Mouse (Mus musculus) neural tube, embryonic 11.5 days (tissue): ENCODE results near the gene Anapc11. TPM values are rescaled to one million over a fixed set of nuclear protein-coding genes. Genes with fewer than 3 reads are reported as not detected.
"Not testable (repeated sequence)": the region's sequence is repeated elsewhere in the genome, so short reads cannot be mapped to it uniquely, and the experiment has no call there.

Source experiments
- ATAC-seq: fragments of 200-750 bp; cut with Nextera tagmentation; 2 replicates; pipeline ENCODE4 v1.8.0; 2017; ENCODE audit warnings: moderate number of reproducible peaks, mild to moderate bottlenecking, moderate TSS enrichment, moderate library complexity; ENCODE audit not compliant: insufficient read depth, low FRiP score, low TSS enrichment
- DNase-seq: peaks from one replicate; pipeline ENCODE4 v3.0.0-alpha.2; 2015; ENCODE audit warnings: low spot score
- H3K27ac ChIP-seq: fragments of 300-500 bp; sonication (generic); 2 replicates; pipeline ENCODE4 v1.5.1; 2014; ENCODE audit warnings: low read depth, mild to moderate bottlenecking, low read length
- H3K27me3 ChIP-seq: fragments of 300-500 bp; sonication (generic); 2 replicates; pipeline ENCODE4 v1.6.1; 2014; ENCODE audit warnings: mild to moderate bottlenecking, low read length, mixed read lengths; ENCODE audit not compliant: control insufficient read depth, insufficient read depth
- H3K36me3 ChIP-seq: fragments of 300-500 bp; sonication (generic); 2 replicates; pipeline ENCODE4 v1.6.1; 2014; ENCODE audit warnings: mild to moderate bottlenecking, low read length, moderate library complexity, mixed read lengths; ENCODE audit not compliant: control insufficient read depth, insufficient read depth
- H3K4me1 ChIP-seq: fragments of 300-500 bp; sonication (generic); 2 replicates; pipeline ENCODE4 v1.6.1; 2014; ENCODE audit warnings: low read length, mixed read lengths; ENCODE audit not compliant: control insufficient read depth, insufficient read depth
- H3K4me2 ChIP-seq: fragments of 300-500 bp; sonication (generic); 2 replicates; pipeline ENCODE4 v1.6.1; 2014; ENCODE audit warnings: low read depth, mild to moderate bottlenecking, moderate library complexity
- H3K4me3 ChIP-seq: fragments of 300-500 bp; sonication (generic); 2 replicates; pipeline ENCODE4 v1.5.1; 2014; ENCODE audit warnings: low read depth, low read length
- H3K9ac ChIP-seq: fragments of 300-500 bp; sonication (generic); 2 replicates; pipeline ENCODE4 v1.6.1; 2014; ENCODE audit warnings: mild to moderate bottlenecking, low read length
- H3K9me3 ChIP-seq: fragments of 300-500 bp; sonication (generic); 2 replicates; pipeline ENCODE4 v1.6.1; 2016; ENCODE audit warnings: low read length; ENCODE audit not compliant: control insufficient read depth
- WGBS: fragments of 180-500 bp; shearing (Covaris S2); extraction: QIAGEN DNeasy Blood & Tissue Kit; methylation state at CpG from one replicate; pipeline ENCODE4 v1.1.7; 2014; 5-methylcytosine and 5-hydroxymethylcytosine counted together
- polyA plus RNA-seq: library from polyadenylated mRNA; unstranded; fragments of >200 nt; fragmentation: Nextera tagmentation; extraction: Ambion mirVana; gene quantifications from 2 replicates; pipeline ENCODE4 v1.2.1, GENCODE M21; 2014

The Anapc11 gene
- polyA plus RNA-seq, 1 experiment from 2014 or later, result 199 TPM

GRCm38 (mm10) chr11:120558843-120559242 is 39.4 kb upstream of the Anapc11 start:
- H3K4me1 ChIP-seq, H3K4me2 ChIP-seq, DNase-seq, H3K27ac ChIP-seq, H3K4me3 ChIP-seq, H3K27me3 ChIP-seq, ATAC-seq, H3K9me3 ChIP-seq, H3K9ac ChIP-seq: not testable (repeated sequence)
- H3K36me3 ChIP-seq, result peaks cover 40% of the 10 kb centered on the region
- WGBS, result 89% methylated on average over 6 of the region's 6 CpGs

- ATAC-seq (no peak), DNase-seq (no peak)
- 95% methylated on average over 13 of the region's 13 CpGs for WGBS
- H3K36me3 ChIP-seq, result peaks cover 43% of the 10 kb centered on the region
- no peaks in the 10 kb centered on the region for H3K9me3 ChIP-seq
- no peaks in the 10 kb centered on the region for H3K27me3 ChIP-seq
- H3K27ac ChIP-seq, result no peak overlapping the region
- H3K9ac ChIP-seq, result no peak overlapping the region
- no peak overlapping the region for H3K4me3 ChIP-seq
- H3K4me2 ChIP-seq, result no peak overlapping the region
- H3K4me1 ChIP-seq, result no peaks in the 10 kb centered on the region
These were observed 37.1 kb upstream of the Anapc11 start for GRCm38 (mm10) chr11:120560952-120561728.

DNA sequence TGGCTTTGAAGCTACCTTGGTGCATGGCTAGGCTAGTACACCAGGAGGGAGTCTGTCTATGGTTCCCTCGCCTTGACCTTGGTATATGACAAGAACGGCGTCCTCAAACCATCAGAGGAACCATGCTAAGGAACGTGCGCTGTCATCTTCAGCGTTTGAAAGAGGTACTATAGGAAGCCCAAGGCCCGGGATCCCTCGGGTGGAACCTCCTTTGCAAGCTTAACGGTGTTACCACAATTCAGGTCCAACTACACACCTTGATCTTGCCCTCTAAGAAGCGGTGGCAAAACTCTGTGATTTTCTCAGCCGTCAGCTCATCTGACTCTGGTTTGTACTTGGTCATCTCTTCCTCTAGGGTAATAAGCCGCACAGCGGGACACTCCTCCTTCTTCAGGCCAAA is 35.3 kb upstream of the Anapc11 start:
- 96% methylated on average over 13 of the region's 13 CpGs for WGBS

DNA sequence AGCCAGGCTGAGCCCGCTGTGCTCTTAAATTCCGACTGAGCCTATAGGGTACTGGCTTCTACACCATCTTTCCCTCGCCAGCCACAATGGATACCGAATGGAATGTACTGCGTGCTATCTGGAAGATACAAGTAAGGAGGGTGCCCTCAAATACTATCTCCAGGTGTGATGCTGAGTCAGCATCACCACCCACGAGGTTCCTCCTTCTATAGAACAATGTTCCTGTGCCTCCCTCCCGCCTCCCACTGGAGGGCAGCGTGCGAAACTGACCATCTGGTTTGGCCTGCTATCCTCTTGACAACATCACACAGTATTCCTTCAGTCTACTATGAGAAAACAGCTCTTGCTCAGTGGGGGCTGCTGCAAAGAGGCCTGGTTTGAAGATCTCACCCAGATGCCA is 33.1 kb upstream of the Anapc11 start:
- no peak for DNase-seq
- Histone ChIP-seq H3K4me2 (no peak overlapping the region), H3K27me3 (no peaks in the 10 kb centered on the region), H3K9me3 (no peaks in the 10 kb centered on the region), H3K36me3 (peaks cover 66% of the 10 kb centered on the region), H3K4me1 (no peaks in the 10 kb centered on the region), H3K9ac (no peak overlapping the region), H3K4me3 (no peak overlapping the region), H3K27ac (no peak overlapping the region)
- no peak for ATAC-seq
- 85% methylated on average over 9 of the region's 9 CpGs for WGBS

More for the DNA sequence above, 35.3 kb upstream of the Anapc11 start:
- Histone ChIP-seq H3K4me3 (no peak overlapping the region), H3K4me2 (no peak overlapping the region), H3K4me1 (no peaks in the 10 kb centered on the region), H3K27me3 (no peaks in the 10 kb centered on the region), H3K9me3 (no peaks in the 10 kb centered on the region), H3K9ac (no peak overlapping the region), H3K27ac (no peak overlapping the region), H3K36me3 (peaks cover 57% of the 10 kb centered on the region)
- ATAC-seq (no peak), DNase-seq (no peak)

- Histone ChIP-seq H3K9ac (no peak overlapping the region), H3K4me3 (no peak overlapping the region), H3K36me3 (peaks cover 39% of the 10 kb centered on the region), H3K27ac (no peak overlapping the region), H3K9me3 (no peaks in the 10 kb centered on the region), H3K27me3 (no peaks in the 10 kb centered on the region), H3K4me1 (peaks cover 8% of the 10 kb centered on the region), H3K4me2 (no peak overlapping the region)
- no peak for ATAC-seq
- 92% methylated on average over 6 of the region's 6 CpGs for WGBS
- no peak for DNase-seq
These were observed 29.9 kb upstream of the Anapc11 start for GRCm38 (mm10) chr11:120568324-120568723.

DNA sequence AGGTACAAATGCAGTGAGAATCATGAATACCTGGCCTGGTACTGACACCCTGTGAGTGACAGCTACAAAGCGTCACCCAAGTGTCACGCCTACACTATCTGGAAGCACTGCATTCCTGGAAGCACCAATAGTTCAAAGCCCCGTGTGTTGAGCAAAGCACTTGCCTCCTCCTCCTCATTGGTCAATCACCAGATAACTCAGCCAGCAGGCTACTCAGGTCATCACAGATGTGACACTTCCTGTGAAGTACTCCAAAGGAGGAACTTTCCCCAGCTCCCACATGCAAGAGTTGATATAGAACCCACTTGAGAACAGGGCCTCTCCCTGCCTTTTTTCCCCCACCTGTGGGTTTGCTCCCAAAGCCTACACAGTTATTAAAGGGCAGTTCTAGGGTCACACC is 27.1 kb upstream of the Anapc11 start:
- Histone ChIP-seq H3K4me2 (peak overlapping the region; percentile 92), H3K27ac (no peak overlapping the region), H3K9ac (no peak overlapping the region), H3K27me3 (no peaks in the 10 kb centered on the region), H3K4me1 (peaks cover 15% of the 10 kb centered on the region), H3K9me3 (no peaks in the 10 kb centered on the region), H3K4me3 (peak overlapping the region; percentile 90; the same call in 1 of the 2 replicates), H3K36me3 (peaks cover 31% of the 10 kb centered on the region)
- 88% methylated on average over 3 of the region's 3 CpGs for whole genome bisulfite sequencing
- ATAC-seq (no peak), DNase-seq (no peak)

DNA sequence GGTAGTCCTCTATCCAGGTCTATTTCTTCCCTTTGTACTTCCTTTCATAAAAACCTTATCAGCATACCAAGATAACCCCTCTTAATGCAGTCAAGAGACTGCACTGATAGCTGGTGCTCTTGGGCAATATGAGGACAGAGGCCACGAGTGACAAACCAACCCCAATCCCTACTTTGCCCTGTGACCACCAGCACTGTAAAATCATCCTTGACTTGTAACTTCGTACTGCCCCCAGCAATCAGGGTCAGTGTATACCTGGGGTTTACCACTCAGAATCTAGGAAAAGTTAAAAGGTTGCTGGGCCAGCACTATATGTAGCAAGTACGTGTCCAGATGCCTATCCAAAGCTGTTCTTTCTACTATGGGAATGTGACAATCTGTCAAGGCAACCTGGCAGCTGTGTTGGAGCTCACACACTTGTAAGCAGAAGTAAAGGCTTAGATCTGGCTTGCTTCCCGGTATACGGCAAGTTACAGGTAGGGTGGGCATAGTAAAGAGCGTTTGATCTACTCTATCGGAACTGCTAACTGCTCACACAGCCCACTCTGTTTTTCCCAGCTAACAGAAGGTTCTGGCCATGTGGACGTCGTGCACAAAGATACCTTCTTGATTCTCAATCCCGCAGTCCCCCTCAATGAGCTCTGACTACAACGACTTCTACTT is 26.3 kb upstream of the Anapc11 start:
- no peaks in the 10 kb centered on the region for H3K9me3 ChIP-seq
- no peak for ATAC-seq
- peaks cover 25% of the 10 kb centered on the region for H3K36me3 ChIP-seq
- no peak for DNase-seq
- peaks cover 15% of the 10 kb centered on the region for H3K4me1 ChIP-seq
- H3K27me3 ChIP-seq, result no peaks in the 10 kb centered on the region
- peak overlapping the region; percentile 57; the same call in 1 of the 2 replicates for H3K27ac ChIP-seq
- WGBS, result 15% methylated on average over 11 of the region's 11 CpGs
- H3K4me3 ChIP-seq, result peak overlapping the region; percentile 90
- H3K9ac ChIP-seq, result peak overlapping the region; percentile 90
- peak overlapping the region; percentile 92 for H3K4me2 ChIP-seq

GRCm38 (mm10) chr11:120572417-120572751 is 25.8 kb upstream of the Anapc11 start:
- H3K4me3 ChIP-seq, result peak overlapping the region; percentile 90
- H3K9ac ChIP-seq, result peak overlapping the region; percentile 90
- ATAC-seq (peak; percentile 42), DNase-seq (no peak)
- no peaks in the 10 kb centered on the region for H3K27me3 ChIP-seq
- H3K36me3 ChIP-seq, result peaks cover 21% of the 10 kb centered on the region
- H3K9me3 ChIP-seq, result no peaks in the 10 kb centered on the region
- H3K4me1 ChIP-seq, result peaks cover 15% of the 10 kb centered on the region
- peak overlapping the region; percentile 92 for H3K4me2 ChIP-seq
- under 1% methylated on average over 24 of the region's 24 CpGs for WGBS
- peak overlapping the region; percentile 57; the same call in 1 of the 2 replicates for H3K27ac ChIP-seq
